Mouse (Mus musculus): Measurements from ENCODE around the gene Enthd1.

Enthd1 gene

DNA sequence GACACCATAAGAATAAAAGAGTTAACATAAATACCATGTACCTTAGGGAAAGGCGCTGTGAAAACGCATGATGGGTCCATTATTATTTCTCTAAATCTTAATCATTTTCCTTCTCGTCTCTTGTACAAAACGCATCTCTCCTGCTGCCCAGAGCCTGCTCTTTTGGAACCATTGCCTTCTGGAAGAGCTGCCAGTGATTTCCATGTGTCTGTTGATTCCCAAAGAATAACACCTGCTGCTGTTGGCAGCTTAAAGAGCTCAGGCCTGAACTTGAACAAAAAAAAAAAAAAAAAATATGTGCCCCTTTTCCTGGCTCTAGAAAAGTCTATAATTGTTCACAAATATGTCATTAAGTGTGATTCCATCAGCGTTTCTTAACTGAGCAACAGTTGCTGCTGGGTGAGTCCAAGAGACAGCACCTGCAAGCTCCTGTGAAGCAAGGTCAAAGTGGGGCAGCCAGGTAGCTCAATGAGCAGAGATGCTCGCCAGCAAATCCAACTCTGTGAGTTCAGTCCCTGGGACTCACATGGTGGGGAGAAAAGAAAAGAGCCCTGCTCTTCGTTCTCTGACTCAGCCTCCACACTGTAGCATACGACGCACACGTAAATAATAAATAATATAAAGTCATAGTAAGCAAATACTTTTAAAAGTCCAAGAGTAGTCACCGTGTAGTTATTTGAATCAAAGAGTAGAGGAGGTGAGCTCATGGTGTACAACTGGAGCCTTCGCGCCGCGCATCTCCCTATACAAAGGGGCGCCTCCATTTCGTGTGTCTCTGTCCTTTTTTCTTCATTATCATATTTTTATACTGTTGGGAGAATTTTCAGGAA lies 9.5 kb upstream of the Enthd1 start:
- DNase-seq (ENCODE audit: low spot score), result no peak

DNA sequence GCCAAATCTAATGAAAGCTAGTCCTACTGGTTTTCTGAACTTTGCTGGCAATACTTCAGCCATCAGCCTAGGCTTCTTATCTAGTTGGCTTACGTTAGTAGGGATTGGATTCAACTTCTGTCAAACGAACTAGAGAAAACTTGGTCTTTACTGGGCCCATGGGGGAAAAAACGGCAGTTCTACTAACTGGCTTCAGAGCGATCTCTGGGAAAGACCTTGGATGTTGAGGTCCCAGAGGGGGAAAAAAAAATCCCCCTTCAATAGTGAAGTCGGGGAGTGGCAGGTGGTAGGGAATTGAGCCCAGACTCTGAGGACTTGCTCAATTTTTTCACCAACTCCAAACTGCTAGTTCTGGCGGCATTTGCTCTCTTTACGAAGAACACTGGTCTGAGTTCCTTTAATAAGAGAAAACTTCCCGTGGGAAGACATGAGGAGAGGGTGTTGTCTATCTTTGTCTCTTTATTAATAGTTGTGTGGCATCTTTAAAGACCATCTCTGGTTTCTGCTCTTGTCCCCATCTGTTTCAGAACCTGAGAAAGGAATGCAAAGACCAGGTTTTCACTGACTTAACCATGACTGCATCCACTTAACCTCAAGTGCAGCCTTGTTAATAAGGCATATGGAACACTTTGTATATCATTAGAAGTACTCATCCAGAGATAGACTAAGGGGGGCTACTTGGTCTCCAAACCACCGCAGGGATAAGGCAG lies 8.0 kb upstream of the Enthd1 start:
- no peak for DNase-seq (ENCODE audit: low spot score)

DNA sequence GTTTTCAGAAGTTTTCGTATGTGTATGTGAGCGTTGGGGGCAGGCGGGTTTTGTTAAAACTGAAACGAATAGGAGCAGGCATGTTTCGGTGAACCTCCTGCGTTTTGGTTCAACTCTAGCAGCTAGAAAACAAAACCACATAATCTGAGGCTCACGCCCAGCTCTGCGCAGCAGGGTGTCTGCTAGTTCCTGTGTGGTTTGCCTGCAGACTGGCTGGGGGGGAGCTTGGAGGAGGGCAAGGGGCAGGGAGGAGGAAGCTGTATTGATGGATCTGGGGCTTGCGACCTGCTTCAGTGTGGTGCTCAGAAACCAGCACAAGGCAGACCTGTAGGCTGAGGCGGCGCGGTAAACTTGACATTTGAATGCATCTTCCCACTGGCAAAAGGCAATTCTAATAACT lies 7.3 kb upstream of the Enthd1 start, which contains the start of gene Grap2:
Gene Grap2, plus strand, starts transcription at position 304 of the 400 bp plus-strand sequence.
- DNase-seq (ENCODE audit: low spot score), result no peak

DNA sequence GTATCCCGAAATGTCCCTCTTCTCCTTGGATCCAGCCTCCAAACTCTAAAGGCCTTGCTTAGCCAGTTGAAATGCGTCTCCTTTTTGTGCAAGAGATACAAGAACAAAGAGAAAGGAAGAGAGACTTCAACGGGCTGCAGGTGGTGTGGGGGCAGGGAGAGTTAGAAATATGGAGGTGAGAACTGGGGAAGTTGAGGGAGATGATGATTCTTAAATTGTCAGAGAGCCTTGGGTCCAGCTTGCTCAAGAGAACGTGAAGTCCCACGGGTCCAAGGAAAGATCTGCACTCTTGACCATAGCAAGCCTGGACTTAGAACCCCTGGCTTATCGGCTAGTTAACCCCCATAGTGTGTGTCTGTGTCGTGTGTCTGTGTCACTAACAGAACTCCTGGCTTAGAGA lies 6.7 kb upstream of the Enthd1 start:
- no peak for DNase-seq (ENCODE audit: low spot score)

DNA sequence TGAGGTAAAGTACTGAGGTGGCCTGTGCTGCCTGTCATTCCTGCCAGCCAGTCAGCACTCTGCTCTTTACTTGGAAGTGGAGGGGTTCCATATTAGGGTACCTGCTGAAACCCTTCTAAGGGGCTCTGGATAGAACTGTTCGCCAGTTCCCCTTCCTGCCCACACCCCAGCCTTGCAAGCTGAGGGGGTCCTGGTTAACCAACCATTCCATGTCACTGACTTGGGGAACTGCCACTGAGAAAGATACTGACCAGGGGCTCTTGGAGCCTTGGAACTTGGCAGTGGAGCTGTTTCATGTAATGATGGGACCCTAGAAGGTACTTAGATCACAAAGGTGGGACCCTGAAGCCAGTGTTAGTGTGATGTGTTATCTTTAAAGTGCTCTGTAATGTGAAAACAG lies 5.3 kb upstream of the Enthd1 start:
- no peak for DNase-seq (ENCODE audit: low spot score)

DNA sequence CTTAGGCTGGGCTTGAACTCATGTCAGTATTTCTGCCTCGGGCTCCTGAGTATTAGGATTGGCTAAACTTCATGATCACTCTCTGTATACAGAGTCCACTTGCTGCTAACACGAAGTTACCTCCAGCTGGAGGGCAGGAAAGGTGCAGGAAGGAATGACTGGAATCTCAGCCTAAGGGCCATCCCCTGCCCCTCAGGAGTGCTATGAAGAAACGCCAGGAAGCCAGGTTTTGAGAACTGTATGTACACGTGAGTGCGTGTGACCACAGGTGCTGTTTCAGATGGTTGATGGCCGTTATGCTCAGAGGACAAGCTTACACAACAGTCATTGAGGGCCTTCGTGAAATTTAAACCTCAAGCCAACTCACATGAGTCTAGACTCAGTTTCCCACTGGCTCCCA lies 4.2 kb upstream of the Enthd1 start:
- no peak for DNase-seq (ENCODE audit: low spot score)

DNA sequence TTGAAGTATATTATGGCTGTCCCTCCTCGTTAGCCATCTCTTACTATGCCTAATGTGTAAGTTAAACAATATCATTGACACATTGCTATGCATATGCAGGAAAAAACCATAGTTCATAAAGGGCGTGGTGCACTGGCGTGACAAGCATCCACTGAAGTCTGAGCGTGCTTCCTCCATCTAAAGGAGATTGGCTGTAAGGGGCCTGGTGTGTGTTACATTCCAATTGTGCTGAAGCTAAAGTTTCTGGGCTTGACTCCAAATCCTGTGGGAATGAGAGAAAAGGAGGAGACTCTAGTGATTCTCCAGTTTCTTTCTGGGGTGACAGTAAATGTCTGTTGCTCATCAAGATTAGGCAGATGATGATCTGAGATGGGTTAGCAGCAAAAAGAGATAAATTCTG lies 2.8 kb upstream of the Enthd1 start:
- no peak for DNase-seq (ENCODE audit: low spot score)

DNA sequence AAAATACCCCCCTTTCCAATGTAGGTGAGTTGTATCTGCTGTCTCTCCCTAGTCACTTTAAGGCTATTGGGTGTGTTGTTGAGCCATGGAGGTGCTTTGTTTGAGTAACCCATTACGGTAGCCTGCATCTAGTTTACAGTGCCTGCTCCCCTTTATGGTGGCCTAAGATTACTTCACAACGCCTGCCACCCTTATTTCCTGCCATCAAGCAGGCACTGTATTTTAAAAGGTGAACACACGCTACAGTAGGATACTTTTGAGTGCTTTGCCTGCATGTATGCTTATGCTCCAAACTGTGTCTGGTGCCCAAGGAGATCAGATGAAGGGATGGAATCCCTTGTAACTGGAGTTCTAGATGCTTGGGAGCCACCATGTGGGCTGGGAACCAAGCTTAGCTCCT lies 2.2 kb upstream of the Enthd1 start:
- DNase-seq (ENCODE audit: low spot score), result no peak

DNA sequence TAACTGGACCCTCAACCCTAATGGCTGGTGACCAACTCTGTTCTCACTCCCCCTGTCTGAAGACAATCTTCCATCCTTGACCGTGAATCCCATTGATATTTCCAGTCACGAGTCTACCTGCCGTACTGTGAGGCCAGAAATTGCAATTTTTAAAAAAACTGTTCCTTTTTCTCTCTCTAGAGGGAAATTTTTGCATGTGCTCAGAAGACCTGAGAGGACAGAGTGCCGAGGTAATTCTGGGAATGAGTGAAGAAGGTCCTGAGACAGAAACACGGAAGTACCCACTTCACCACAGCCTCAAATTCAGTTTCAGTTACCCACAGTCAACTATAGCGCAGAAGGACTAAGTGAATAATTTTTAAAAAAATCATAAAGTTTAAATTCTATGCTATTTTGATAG lies 1.7 kb upstream of the Enthd1 start:
- DNase-seq (ENCODE audit: low spot score), result no peak

DNA sequence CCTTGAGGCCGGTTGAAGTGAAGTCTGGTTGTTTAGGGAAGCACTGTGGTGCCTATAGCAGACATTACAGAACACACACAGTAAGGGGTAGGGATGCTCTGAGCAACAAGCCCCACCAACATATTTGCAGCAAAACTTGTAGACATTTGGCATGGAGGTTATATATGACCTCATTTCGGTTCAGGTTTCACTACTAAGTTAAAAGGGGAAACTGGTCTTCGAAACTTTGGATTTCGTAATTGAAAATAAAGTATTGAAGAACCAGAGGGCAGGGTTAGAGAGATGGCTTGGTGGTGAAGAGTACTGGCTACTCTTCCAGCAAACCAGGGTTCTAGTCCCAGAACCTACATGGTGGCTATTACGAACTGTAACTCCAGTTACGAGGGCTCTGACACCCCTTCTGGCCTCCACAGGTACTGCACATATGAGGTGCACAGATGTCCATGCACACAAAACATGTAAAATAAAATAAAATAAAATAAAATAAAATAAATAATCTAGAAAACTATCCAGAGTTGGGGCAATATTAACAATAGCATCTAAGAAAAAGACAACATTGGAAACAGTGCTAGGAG lies 1.2 kb downstream of the Enthd1 start:
- no peak for DNase-seq (ENCODE audit: low spot score)

DNA sequence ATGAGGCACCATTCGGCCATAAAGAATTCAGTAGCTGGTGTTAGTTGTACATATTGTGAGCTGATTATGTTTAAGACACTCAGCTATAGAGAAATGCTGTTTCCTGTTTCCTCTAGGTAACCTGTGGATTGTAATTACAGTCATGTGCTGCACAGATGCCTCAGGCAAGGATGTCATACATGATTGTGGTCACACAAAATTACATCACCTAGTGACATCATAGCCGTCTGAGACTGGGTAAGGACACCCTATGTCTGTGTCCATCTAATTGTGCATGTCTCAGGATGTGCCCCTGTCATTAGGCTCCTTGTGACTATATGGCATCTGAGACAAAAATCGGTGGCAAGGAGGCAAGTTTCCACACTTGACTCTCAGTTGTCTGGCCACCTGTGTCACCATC lies 2.5 kb downstream of the Enthd1 start:
- no peak for DNase-seq (ENCODE audit: low spot score)

DNA sequence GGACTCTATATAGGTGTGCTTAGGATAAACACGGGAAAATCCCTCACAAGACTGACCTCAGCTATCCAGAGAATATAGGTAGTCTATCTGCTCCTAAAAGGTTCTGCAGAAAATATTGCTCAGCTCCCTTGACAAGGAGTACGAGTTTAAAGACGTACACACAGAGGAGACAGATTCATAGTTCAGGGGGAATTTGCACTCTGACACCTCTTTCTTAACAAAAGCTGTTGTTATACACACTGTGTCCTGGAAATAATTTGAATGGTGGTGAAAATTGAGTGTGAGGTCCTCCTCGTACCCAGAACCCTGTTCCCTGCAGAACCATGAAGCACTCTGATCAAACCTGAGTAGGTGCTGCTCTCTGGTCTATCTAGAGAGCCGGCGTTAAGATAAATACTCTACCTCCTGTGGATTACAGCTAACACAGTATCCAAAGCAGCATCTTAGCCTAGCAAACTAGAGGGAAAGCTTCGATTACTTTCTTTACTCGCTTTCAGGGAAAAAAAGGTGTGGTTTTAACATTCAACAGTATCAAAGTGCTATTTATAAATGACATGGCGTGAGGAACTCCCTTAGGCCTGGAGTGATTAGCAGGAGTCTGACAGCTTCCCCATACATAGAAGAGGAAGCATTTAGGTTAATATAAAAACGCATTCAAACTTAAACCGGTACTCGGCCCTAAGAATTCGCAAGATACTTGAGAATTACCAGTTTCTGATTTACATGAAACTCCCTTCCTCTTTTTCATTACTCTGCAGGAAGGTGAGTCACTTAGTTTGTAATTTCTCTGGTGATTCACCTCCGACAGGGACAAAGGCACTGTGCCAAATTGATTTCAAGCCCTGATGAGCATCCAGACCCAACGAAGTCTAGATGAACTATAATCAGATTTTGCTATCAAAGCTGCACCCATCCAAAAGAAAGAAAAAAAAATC lies 4.0 kb downstream of the Enthd1 start:
- DNase-seq (ENCODE audit: low spot score), result no peak

DNA sequence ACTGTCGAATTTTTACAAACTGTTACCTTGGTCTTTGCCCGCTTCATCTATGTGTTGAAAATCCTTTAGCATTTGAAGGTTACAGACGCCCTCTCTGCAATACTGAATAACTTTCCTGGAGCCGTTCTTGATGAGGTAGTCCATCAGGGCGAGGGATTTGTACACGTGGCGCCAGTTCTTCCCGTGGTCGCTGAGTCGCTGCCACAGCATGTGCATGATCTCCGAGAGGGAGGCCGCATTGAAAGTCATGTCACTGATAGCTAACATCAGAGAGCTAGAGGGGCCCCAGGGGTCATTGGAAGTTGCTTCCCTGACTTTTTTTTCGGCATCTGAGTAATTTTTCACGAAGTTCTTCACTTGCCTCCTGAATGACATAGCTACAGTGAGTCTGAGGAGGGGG lies 5.0 kb downstream of the Enthd1 start:
- no peak for DNase-seq (ENCODE audit: low spot score)

DNA sequence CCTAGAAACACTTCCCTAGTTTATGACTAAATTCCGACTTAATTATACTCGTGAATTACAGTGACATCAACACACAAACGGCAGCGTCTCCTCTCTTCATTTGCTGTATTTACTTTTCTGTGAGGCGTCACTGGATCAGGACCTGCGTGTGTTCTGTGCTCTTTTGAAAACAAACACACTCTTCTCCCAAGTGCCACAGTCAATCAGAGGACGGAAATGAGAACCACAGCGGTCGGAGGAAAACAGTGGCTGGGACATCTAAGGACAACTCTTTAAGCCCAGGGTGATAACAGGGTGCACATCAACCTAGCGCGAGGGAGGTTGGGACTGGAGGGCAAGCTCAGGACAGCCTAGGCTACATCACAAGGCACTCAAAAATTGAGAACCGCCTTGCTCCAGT lies 5.4 kb downstream of the Enthd1 start:
- DNase-seq (ENCODE audit: low spot score), result no peak

DNA sequence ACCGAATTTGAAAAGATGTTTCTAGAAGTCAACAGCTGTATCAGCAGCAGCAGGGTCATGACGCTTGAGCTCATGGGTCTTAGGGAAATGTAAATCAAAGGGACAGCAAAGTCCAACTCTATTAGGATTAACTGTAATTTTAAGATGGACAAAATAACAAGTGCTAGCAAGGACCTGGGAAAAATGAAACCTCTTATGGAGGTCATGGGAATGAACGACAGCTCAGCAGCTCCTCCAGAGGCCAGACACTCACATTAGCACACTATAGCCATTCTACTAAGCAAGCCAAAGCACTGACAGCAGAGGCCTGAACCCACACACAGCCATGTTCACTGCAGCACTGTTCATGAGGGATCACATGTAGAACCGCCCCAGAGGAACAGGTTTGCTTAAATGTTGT lies 7.2 kb downstream of the Enthd1 start:
- no peak for DNase-seq (ENCODE audit: low spot score)

DNA sequence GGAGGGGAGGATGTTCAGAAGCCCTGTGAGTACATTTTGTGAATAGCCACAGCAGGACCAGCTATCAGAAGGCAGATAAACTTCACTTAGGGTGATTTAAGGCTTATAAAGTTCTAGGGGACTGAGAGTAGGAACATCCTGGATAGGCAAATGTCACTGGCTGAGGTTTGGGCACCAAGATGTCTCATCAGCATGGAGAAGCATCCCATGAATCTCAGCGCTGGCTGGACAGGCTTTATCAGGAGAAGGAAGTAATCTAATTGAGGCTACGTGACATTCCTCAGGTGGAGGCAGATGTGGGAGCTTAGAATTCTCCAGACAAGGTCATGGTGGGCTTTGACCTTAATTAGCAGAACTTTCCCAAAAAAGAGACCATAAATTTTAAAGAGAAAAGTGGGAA lies 8.9 kb downstream of the Enthd1 start:
- DNase-seq (ENCODE audit: low spot score), result no peak

DNA sequence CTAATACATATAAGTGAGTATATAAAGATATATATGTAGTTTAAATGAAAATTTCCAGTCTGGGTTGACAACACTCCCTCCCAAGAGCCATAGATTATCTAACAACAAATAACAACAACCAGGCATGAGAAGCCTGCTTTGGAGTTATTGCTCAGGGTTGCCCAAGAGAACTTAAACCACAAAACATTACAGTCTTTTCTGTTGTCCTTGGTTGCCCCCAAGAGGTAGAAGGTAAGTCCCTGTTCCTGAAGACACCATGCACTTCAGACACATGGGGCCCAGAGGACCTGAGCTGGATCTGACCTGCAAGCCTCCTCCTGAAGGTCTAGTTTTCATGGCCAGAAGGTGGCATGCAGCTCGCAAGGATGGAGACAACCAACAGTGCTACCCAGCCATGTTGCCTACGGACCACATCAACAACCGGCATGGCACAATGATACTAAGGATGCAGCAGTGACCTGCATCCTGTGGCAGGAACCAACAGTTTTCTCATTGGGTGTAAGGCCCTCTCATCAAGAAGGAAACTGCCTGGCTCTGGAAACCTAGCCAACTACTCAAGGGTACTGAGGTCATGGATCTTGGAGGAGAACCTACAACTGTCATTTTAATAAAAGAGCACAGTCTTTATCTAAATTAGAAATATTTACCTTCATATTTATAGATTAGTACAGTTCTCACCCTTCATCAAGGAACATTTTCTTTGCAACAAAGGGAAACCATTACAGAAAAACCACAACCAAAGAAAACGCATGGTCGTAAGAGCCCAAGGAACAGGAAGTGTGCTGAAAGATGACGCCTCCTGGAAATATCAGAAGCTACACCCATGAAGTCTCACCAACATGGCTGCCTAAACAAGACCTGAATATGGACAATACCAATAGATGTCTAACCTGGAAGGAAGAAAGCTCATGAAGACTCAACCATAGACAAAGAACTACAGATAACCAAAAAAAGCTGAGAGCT lies 9.8 kb downstream of the Enthd1 start:
- DNase-seq (ENCODE audit: low spot score), result no peak

DNA sequence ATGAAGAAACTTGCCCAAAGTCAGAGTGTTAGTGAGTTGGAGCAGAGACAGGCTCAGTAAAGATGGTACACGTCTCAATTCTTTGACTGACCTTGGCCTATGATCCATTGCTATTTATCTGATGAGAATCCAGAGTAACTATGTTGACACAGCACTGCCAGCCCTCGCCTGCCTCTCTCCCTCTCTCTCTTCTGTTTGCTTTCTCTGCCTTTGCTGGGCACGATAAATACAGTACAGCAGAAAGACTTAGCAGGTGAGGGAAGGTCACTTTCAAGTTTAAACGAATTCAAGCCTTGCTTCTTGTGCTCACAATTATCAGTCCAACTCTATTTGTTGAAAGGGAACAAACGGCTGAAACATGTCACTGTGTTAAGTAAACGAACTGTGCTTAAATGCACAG lies 19.5 kb downstream of the Enthd1 start:
- DNase-seq (ENCODE audit: low spot score), result no peak

DNA sequence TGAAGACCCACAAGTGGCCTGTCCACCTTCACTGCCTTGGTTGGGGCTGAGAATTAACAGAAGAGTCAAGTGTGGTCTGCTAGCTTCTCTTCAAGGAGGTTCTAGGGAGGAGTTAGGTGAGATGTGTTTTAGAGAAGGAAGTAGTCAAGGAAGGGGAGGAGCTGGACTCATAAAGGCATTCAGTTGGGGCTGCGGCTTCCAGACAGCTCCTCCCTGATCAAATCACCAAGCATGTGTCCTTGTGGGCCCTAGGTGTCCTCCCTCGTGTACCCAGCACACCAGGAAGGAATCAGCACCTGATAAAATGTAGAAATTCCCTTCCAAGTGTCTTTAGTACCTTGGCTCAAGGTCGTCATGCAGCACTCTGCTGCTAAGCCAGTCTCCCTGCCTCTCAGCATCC lies 20.8 kb downstream of the Enthd1 start:
- peak; percentile 6 for DNase-seq (ENCODE audit: low spot score)

DNA sequence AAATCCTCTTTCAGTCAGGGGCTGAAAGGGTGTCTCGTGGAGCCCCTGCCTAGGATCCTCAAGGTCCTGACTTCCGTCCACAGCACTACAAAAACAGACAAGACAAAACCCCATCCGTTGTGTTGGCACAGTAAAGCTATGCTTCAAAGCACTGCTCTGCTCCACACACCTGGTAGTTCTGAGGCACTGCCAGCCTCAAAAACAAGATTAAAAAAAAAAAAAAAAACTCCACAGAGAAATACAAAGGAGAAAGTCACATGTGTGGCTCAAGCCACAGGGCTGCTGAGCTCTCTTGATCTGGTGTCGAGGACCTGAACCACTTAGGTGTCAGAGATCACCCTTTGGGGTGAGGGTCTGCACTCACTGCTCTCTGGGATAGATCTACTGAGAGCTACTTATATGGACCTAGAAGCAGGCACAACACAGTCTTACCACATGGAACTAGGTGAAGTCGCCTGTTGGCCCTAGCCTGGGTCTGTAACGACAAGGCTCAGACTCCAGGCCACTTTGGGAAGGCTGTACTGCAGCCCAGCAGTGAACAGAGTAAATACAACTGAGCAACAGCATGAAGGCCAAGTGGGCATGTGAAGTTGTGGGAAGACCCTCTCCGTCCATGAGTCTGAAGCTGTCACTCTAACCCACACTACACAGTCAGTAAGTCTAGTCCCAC lies 26.1 kb downstream of the Enthd1 start:
- DNase-seq (ENCODE audit: low spot score), result no peak

Data from ovary, adult 18-20 months (tissue).